Mouse (Mus musculus): ENCODE measurements around the gene Numb.

DNA sequence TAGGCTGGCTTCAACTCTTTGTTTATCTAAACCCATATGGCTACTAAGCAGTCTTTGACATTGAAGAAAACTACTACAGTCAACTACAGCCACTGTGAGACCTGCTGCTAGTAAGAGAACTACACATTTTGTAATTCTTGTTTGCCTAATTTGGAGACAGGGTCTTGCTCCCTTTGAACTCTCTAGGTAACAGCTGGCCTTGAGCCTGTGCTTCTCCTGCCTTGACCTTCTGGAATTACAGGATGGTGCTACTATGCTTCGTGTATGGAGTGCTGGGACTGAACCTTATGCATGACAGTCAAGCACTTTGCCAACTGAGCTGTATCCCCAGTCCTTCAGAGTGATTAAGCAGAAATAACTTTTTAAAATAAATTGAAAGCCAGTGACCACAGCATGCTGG lies 105.1 kb downstream of the Numb start:
- TF ChIP-seq POLR2A (IDR thresholded peaks at IDR 0.05; ENCODE audit: insufficient read depth, low read depth, low read length): no peak
- no peak for TF ChIP-seq CTCF (IDR thresholded peaks at IDR 0.05; ENCODE audit: insufficient read depth, low read depth, low read length)
